Mouse (Mus musculus): Measurements from ENCODE around the gene Gm38100. TPM values are rescaled to one million over a fixed set of nuclear protein-coding genes. Genes with fewer than 3 reads are reported as not detected.

Gm38100 gene
- total RNA-seq, 2 experiments from 2014 or later = not detected

- DNase-seq (ENCODE audit: low spot score in 2 of 2) = no peak
Measured at GRCm38 (mm10) chr1:175967004-175967745, 47.0 kb downstream of the Gm38100 start.

GRCm38 (mm10) chr1:175970710-175971109 lies 50.6 kb downstream of the Gm38100 start:
- DNase-seq (ENCODE audit: low spot score in 2 of 2) = no peak

Other genes with a start within 250 kb of the Gm38100 start
- gene Opn3, start 227.6 kb upstream of the Gm38100 start, total RNA-seq (2021) = 10 to 100 TPM; 10.1 to 11.3 TPM
- 1 to 10 TPM; 7.5 to 8.4 TPM for gene Chml, start 227.4 kb upstream of the Gm38100 start, total RNA-seq (2021)
- gene Wdr64, start 221.7 kb upstream of the Gm38100 start, total RNA-seq (2021) = not detected
- gene Exo1, start 39.7 kb upstream of the Gm38100 start, total RNA-seq (2021) = 1 to 10 TPM in 1 of 2 experiments, under 1 TPM in 1; 0.93 to 1.2 TPM
- not detected for gene Rbm8a2, start 58.8 kb downstream of the Gm38100 start, total RNA-seq (2021)

All from adrenal gland, adult 18-20 months (tissue).